Mouse (Mus musculus) myocyte (in vitro differentiated cells): ENCODE data around the gene Snx29.

Source experiments
- E2F4 ChIP-seq: IDR thresholded peaks from one replicate; pipeline ENCODE4 v1.6.1; 2011; ENCODE audit warnings: mild to moderate bottlenecking, control low read depth, moderate library complexity; ENCODE audit not compliant: insufficient read depth
- MAX ChIP-seq: IDR thresholded peaks from one replicate; pipeline ENCODE4 v1.6.1; 2011; ENCODE audit warnings: low read depth, mild to moderate bottlenecking, control low read depth
- MYOD1 ChIP-seq, 3 experiments: IDR thresholded peaks; one replicate each; pipeline ENCODE4 v1.6.1; 2011; ENCODE audit warnings: control low read depth in 2 of 3, low read depth in 2 of 3, mild to moderate bottlenecking in 2 of 3, moderate library complexity in 1 of 3; ENCODE audit not compliant: insufficient read length in 2 of 3, control insufficient read depth in 1 of 3
- POLR2A ChIP-seq: IDR thresholded peaks from one replicate; pipeline ENCODE4 v1.6.1; 2011; ENCODE audit warnings: low read depth, mild to moderate bottlenecking, control low read depth, moderate library complexity; ENCODE audit not compliant: insufficient read length
- REST ChIP-seq: IDR thresholded peaks from one replicate; pipeline ENCODE4 v1.6.1; 2011; ENCODE audit warnings: mild to moderate bottlenecking, control low read depth, moderate library complexity; ENCODE audit not compliant: insufficient read depth, insufficient read length
- TCF3 ChIP-seq: IDR thresholded peaks from one replicate; pipeline ENCODE4 v1.6.1; 2011; ENCODE audit warnings: low read depth, control low read depth; ENCODE audit not compliant: insufficient read length
- USF1 ChIP-seq: IDR thresholded peaks from one replicate; pipeline ENCODE4 v1.6.1; 2011; ENCODE audit warnings: low read depth, mild to moderate bottlenecking, control low read depth, moderate library complexity

DNA sequence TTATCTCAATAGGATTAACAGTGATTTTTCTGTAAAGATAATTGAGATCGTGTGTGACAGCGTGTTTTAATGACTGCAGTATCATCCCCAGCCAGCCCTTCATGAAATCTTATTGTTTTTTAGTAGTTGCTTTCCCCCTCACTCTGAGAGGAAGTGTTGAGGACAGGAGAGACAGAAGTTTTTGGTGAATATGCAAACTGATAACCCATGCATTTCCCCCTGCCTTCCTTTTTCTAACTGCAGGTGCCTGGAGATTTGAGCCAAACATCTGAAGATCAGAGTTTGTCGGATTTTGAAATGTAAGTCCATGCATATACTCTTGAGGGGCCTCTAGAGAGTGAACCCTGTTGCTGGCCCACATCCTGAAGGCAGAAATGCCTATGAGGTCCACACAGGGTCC is 333.2 kb downstream of the Snx29 start:
- TF ChIP-seq POLR2A (no peak), MAX (no peak), USF1 (no peak), MYOD1 (IDR thresholded peaks at IDR 0.05; ENCODE audit: control insufficient read depth in 1 of 3, insufficient read length in 2 of 3, low read depth in 2 of 3) (no peak), REST (no peak), TCF3 (no peak), E2F4 (no peak)
